In genomic region chr2:35570743-35571142, GRCm38 (mm10) we compare ENCODE assay signal across 16 mouse cellular contexts. TPM values are rescaled to one million over a fixed set of nuclear protein-coding genes. Genes with fewer than 3 reads are reported as not detected.
A peak's percentile ranks its signal among the peaks of the same experiment; 100 is the strongest.
DNase-seq lines count a peak whose midpoint lies in the region; ATAC-seq lines count a peak whose summit lies in the region.
"Had no signal": no experiment of that assay in that cellular context is flagged by ENCODE, and none has a peak within 500 bp of the region (broad histone marks: within the 10 kb centered on the region; RNA-seq: fewer than 3 reads in every experiment).

No protein-coding gene starts in this region.

- no peak overlapping the region for H3K9ac ChIP-seq in kidney, embryonic 16.5 days (replicated peaks; ENCODE audit: low read length)
- H3K9ac ChIP-seq in liver, embryonic 11.5 days (ENCODE audit: low read depth, low read length) = no peak overlapping the region
- H3K9ac ChIP-seq: forebrain, embryonic 13.5 days; forebrain, postnatal 0 days; heart, embryonic 15.5 days; hindbrain, embryonic 14.5 days had no signal

- no peak overlapping the region for H3K27ac ChIP-seq in kidney, embryonic 16.5 days (ENCODE audit: low read length)
- no peak overlapping the region for H3K27ac ChIP-seq in liver, embryonic 11.5 days (ENCODE audit: low read depth, low read length)
- H3K27ac ChIP-seq: embryonic facial prominence, embryonic 10.5 days; forebrain, embryonic 13.5 days; heart, adult 2 months; heart, embryonic 15.5 days; hindbrain, embryonic 10.5 days; hindbrain, embryonic 14.5 days had no signal

- 71% methylated on average over 4 of the region's 4 CpGs for WGBS in kidney, embryonic 16.5 days
- 72% methylated on average over 4 of the region's 4 CpGs for WGBS in liver, embryonic 11.5 days

- H3K27me3 ChIP-seq in kidney, embryonic 16.5 days (ENCODE audit: insufficient read depth, low read length) = no peaks in the 10 kb centered on the region
- H3K27me3 ChIP-seq in liver, embryonic 11.5 days (replicated peaks; ENCODE audit: control insufficient read depth, insufficient read depth, low read length) = no peaks in the 10 kb centered on the region; the same call in 1 of the 2 replicates
- H3K27me3 ChIP-seq: forebrain, embryonic 13.5 days; heart, embryonic 15.5 days had no signal

- ATAC-seq in kidney, embryonic 16.5 days (ENCODE audit: low FRiP score, low TSS enrichment) = no peak
- no peak for ATAC-seq in liver, embryonic 11.5 days (replicated peaks; ENCODE audit: low FRiP score)
- ATAC-seq: forebrain, embryonic 13.5 days; forebrain, postnatal 0 days had no signal

- peak; percentile 40 for DNase-seq in kidney, adult 11 months
- peak; percentile 59 to 60 for DNase-seq in kidney, postnatal 36 days
- no peak for DNase-seq in kidney, postnatal 14 days
- DNase-seq in adipocyte (ENCODE audit: low spot score) = peak; percentile 22
- DNase-seq in liver, embryonic 11.5 days (ENCODE audit: low spot score) = no peak
- DNase-seq: adrenal gland, postnatal 14 days; cerebellum, adult 2 months; forebrain, postnatal 0 days; heart, adult 2 months had no signal

- H3K9me3 ChIP-seq in kidney, embryonic 16.5 days (ENCODE audit: low read length) = no peaks in the 10 kb centered on the region
- H3K9me3 ChIP-seq in liver, embryonic 11.5 days (ENCODE audit: control insufficient read depth, low read length) = no peaks in the 10 kb centered on the region
- H3K9me3 ChIP-seq: embryonic facial prominence, embryonic 10.5 days; forebrain, embryonic 13.5 days; heart, embryonic 15.5 days had no signal

- H3K4me2 ChIP-seq in kidney, embryonic 16.5 days (replicated peaks; ENCODE audit: low read depth, low read length) = no peak overlapping the region
- H3K4me2 ChIP-seq in liver, embryonic 11.5 days = no peak overlapping the region
- H3K4me2 ChIP-seq: forebrain, embryonic 13.5 days; heart, embryonic 11.5 days; heart, embryonic 15.5 days; hindbrain, embryonic 14.5 days had no signal

- H3K36me3 ChIP-seq in kidney, embryonic 16.5 days (ENCODE audit: insufficient read depth, low read length) = no peaks in the 10 kb centered on the region
- no peaks in the 10 kb centered on the region for H3K36me3 ChIP-seq in liver, embryonic 11.5 days (ENCODE audit: control insufficient read depth, insufficient read depth, low read length)
- H3K36me3 ChIP-seq: embryonic facial prominence, embryonic 10.5 days; heart, embryonic 15.5 days; hindbrain, embryonic 10.5 days had no signal

- H3K4me3 ChIP-seq in kidney, embryonic 16.5 days (ENCODE audit: low read length) = no peak overlapping the region
- H3K4me3 ChIP-seq in liver, embryonic 11.5 days (ENCODE audit: low read depth, low read length) = no peak overlapping the region
- H3K4me3 ChIP-seq: embryonic facial prominence, embryonic 10.5 days; forebrain, embryonic 13.5 days; heart, adult 2 months; heart, embryonic 15.5 days; hindbrain, embryonic 10.5 days had no signal

- no peaks in the 10 kb centered on the region for H3K4me1 ChIP-seq in kidney, embryonic 16.5 days (ENCODE audit: insufficient read depth, low read length)
- no peaks in the 10 kb centered on the region for H3K4me1 ChIP-seq in liver, embryonic 11.5 days (replicated peaks; ENCODE audit: control insufficient read depth, insufficient read depth, low read length)
- H3K4me1 ChIP-seq: forebrain, embryonic 13.5 days had no signal

RNA-seq across cellular contexts. Expression of gene Dab2ip, which starts 12.7 kb away (rescaled TPM):
- polyA plus RNA-seq in kidney, embryonic 16.5 days (2015; fragmentation: Nextera tagmentation; extraction: Ambion mirVana) = 26.3 and 28.5 TPM in 2 replicates
- 16.2 and 20.0 TPM in 2 replicates for polyA plus RNA-seq in liver, embryonic 11.5 days (2014; fragmentation: Nextera tagmentation; extraction: Ambion mirVana)

Comparison
In these comparisons a context has a peak if more than half of its experiments do, and no peak if none do; other contexts are left out.
1. DNase-seq: peak in kidney, adult 11 months (single experiment), kidney, postnatal 36 days (2 of 2) and adipocyte (single experiment); none in kidney, postnatal 14 days (single experiment) and liver, embryonic 11.5 days (single experiment).